Mouse (Mus musculus): Measurements from ENCODE around the gene Krt8.

DNA sequence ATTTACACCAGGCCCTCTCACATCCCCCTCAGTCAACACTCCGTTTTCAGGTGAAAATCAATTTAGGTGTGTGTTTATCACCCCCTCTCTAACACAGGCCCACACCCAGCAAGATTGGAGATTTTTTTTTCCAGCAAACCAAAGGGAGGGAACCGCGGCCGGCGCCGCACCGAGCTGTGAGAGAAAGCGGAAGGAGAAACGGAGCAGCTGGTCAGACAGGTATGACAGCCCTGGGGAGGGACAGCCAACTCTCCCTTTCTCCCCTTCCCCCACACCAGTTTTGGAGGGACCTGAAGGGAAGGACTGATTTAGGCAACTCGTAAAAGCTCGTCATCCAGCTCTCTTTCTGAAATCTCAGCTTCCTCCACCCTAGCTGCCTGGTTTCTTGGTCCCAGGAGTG lies 2.0 kb upstream of the Krt8 start:
- no peak for TF ChIP-seq GATA1 (IDR thresholded peaks at IDR 0.05; ENCODE audit: borderline replicate concordance, low read length)
- no peak for TF ChIP-seq FLI1 (IDR thresholded peaks at IDR 0.05; ENCODE audit: low read length)

All from megakaryocyte, embryonic 14.5 days (primary cell).